Mouse (Mus musculus) right cerebral cortex, postnatal 14 days (tissue): ENCODE measurements around the gene Gm9833.
A peak's percentile ranks its signal among the peaks of the same experiment; 100 is the strongest.

ENCODE experiments used
- DNase-seq: peaks from one replicate; pipeline ENCODE4 v3.0.0; 2022

The Gm9833 gene

GRCm38 (mm10) chr3:10124071-10124470 is 36.2 kb downstream of the Gm9833 start:
- DNase-seq = no peak

- DNase-seq = no peak
These were observed 37.4 kb downstream of the Gm9833 start for GRCm38 (mm10) chr3:10125301-10125700.

- DNase-seq = no peak
These were observed 38.1 kb downstream of the Gm9833 start for GRCm38 (mm10) chr3:10126036-10126435.

GRCm38 (mm10) chr3:10126502-10126901 is 38.6 kb downstream of the Gm9833 start:
- no peak for DNase-seq

GRCm38 (mm10) chr3:10126952-10127351 is 39.0 kb downstream of the Gm9833 start:
- DNase-seq = peak; percentile 15

GRCm38 (mm10) chr3:10127505-10127904 is 39.6 kb downstream of the Gm9833 start:
- DNase-seq = no peak
